Mouse (Mus musculus) 3134 (cell line): ENCODE measurements around the gene Grap.

ENCODE experiments used
- DNase-seq: peaks from one replicate; pipeline ENCODE4 v3.0.0-alpha.2; 2011; ENCODE audit warnings: low spot score; ENCODE audit not compliant: insufficient read length; ENCODE audit errors: extremely low read depth

Gene Grap

GRCm38 (mm10) chr11:61677709-61678108 lies 24.6 kb downstream of the Grap start:
- no peak for DNase-seq

GRCm38 (mm10) chr11:61679091-61679866 lies 26.2 kb downstream of the Grap start:
- DNase-seq: no peak

- DNase-seq: no peak
Measured at GRCm38 (mm10) chr11:61683907-61684731, 31.1 kb downstream of the Grap start, which contains the start of gene Fam83g. TSS of gene Fam83g (plus strand) at chr11:61684091.

- no peak for DNase-seq
Measured at GRCm38 (mm10) chr11:61685119-61685725, 32.2 kb downstream of the Grap start.

DNA sequence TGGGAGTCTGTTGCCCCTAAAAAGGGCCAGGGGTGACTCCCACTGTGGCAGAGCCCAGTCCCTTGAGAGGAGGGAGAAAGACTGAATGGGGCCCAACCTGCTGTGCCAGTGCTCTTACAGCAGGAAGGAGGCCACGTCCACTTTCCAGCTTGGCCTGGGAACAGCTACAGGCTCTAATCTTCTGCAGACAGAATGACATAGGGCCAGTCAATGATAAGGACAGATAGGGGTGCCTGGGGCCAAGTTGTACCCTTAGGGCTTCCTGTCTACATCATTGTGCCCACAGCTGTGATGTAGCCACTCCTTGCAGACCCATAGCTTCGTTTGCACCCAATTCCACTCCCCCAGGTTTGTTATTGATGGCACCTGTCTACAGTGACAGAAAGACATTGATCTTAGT lies 33.1 kb downstream of the Grap start:
- no peak for DNase-seq

DNA sequence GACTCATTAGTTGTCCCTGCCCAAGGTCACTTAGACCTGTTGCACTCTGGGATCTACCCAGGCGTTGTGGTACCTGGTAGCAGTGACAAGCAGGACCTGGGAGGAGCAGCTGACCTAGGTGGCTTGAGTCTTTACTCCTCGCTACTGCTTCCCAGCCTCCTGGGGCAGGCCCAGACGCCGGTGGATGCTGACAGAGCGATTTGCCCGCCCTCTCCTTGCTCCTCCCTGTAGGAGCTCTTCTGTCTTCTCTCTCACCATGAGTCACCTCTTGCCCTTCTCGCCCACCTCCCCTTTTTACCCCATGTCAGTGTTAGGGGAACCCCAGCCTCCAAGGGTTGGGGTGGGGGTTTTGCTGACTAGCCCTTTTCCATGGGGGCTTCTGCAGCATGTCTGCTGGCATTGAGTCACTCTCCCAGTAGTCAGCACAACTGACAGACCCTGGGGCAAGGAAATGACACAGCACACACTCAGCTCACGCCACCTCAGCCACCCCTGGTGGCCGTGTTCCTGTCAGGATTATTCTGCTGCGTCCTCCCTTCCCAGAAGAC lies 33.9 kb downstream of the Grap start:
- DNase-seq: peak; percentile 73

DNA sequence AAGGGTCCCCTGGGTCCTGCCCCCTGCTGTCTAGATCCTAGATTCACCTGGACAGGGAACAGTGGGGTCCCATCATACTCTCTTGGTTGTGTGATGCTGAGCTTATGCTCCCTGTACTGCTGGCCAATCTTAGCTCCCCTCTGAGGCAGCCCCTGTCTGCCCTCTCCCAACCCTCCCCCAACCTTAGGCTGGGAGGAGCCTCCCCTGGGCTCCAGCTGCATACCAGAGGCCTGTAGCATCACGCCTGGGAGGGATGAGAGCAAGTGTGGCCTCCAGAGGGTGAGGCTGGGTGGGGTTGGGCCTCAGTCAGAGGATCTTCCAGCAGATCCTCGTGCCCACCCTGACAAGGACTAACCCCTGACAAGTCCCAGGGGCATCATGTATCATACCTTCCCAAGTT lies 34.5 kb downstream of the Grap start:
- peak; percentile 65 for DNase-seq

GRCm38 (mm10) chr11:61692996-61693395 lies 39.9 kb downstream of the Grap start:
- DNase-seq: no peak

DNA sequence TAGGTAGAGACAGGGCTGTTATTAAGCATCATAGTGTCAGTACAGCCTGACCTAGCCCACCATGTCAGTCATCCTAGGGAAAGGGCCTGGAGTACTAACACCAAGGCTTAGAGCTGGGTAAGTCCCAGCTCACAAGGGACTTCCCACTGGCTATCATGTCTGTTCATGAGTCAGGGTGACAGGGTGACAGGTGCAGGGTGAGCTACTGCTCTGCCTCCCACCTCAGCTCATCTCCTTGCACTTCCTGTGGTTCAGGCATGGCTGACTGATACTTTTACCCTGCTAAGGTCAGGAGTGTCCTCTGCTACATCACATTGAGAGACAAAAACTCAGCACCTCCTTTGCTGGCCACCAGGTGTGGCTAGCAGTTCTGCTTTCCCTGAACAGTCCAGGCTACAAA lies 45.8 kb downstream of the Grap start:
- DNase-seq: no peak

DNA sequence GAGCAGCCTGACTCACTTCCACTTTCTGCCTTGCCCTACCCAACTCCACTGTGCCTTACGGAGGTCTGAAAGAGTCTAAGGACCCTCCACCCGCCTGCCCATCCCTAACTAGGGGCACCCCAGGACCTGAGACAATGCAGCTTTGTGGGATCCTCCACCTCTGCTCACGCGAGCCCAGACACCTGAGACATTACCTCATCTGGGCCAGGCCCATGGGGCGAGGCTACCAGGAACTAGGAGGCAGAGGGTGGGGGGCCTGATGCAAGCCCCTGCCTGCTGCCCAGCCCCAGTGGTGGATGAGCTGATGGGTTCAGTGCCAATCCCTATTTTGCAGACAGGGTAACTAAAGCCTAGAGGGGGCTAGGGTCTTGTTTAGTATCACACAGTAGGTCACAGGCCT lies 46.4 kb downstream of the Grap start:
- DNase-seq: no peak

- DNase-seq: peak; percentile 31
Measured at GRCm38 (mm10) chr11:61699933-61700332, 46.9 kb downstream of the Grap start.

DNA sequence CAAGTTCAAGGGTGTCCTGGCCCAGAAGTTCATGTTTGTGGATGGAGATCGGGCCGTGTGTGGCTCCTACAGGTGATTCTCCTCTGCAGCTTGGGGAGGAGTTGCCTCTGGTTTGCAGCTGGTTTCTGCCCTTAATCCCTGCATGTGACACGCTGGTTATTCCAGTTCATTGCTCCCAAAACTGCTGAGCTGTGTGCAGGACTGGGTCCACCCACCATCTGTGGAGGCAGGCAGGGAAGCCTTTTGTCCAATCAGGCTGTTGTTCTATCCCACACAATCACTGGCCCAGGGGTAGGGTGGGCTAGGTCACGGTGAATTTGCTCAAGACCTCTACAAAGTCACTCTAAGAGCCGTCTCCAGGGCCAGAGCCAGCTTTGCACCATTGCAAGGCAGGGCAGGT lies 48.6 kb downstream of the Grap start:
- no peak for DNase-seq

DNA sequence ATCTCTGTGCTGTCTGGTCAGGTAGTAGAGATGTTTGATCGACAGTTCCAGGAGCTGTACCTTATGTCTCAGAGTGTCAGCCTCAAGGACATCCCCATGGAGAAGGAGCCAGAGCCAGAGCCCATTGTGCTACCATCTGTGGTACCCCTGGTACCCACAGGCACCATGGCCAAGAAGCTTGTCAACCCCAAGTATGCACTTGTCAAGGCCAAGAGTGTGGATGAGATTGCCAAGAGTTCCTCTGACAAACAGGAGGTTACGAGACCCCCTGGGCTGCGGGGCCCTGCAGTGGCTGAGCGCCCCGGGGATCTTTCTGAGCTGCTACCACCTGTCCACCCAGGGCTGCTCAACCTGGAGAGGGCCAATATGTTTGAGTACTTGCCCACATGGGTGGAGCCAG lies 49.4 kb downstream of the Grap start:
- no peak for DNase-seq

GRCm38 (mm10) chr11:61705581-61705980 lies 52.5 kb downstream of the Grap start:
- no peak for DNase-seq

GRCm38 (mm10) chr11:61706232-61706631 lies 53.2 kb downstream of the Grap start:
- no peak for DNase-seq

DNA sequence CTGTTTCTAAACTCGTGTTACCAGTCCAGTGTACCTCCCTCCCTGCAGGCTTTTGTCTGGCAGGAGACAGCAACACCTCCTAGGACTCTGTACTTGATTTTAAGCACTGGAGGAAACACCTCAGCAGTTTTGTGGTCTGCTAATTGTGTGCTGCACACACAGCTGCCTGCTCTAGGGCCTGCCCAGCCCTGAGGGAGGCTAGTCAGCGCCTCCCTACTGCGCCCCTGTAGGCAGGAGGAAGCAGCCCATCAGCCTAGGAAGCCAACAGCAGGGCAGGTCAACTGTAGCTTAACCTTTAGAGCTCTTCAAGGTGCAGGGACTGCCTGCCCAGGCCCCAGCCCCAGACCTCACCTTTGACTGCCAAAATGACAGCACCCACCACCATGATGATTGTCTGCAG lies 55.9 kb downstream of the Grap start:
- DNase-seq: no peak

GRCm38 (mm10) chr11:61713157-61713855 lies 60.2 kb downstream of the Grap start:
- DNase-seq: no peak

- peak; percentile 37 for DNase-seq
Measured at GRCm38 (mm10) chr11:61714346-61715117, 61.5 kb downstream of the Grap start.

DNA sequence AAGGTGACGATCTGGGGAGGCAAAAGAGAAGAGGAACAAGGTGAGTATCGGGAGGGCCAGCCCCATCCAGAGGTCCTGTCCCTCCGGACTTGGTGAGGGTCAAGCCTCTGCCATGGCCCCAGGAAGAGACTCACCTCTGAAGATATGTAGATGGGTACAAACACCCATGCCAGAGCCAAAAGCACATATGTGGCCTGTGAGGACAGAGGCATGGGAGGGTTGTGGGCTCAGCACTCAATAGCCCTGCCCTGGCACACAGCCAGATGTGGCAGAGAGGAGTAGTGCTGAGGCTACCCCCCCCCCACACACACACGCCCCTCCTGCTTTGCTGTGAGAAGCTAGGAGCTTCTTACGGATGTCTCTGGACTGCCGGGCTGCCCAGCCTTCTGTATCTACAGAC lies 62.1 kb downstream of the Grap start:
- no peak for DNase-seq

DNA sequence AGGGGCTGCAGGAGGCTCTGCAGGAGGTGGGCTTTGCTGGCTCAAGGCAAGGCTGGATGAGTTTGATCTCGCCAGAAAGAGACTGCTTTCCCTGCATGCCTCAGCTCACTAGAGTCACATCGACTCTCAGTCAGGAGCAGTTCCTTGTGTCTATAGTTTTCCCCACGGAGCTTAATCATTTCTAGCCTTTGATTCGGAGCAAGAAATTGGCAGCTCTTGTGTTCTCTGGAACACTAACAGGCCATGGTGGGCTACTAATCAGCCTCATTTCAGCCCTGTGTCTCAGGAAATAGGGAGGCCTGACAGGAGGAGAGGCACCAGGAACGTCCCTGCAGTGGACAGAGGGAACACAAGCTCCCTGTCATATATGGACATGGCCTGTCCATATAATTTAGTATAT lies 64.9 kb downstream of the Grap start:
- no peak for DNase-seq
